Mouse (Mus musculus) embryonic fibroblast, embryonic 13.5 days (primary cell): ENCODE data around the gene Scrn2. TPM values are rescaled to one million over a fixed set of nuclear protein-coding genes. Genes with fewer than 3 reads are reported as not detected.
A peak's percentile ranks its signal among the peaks of the same experiment; 100 is the strongest.

Experiments used
- H3K27ac ChIP-seq: 2 replicates; pipeline ENCODE4 v1.5.1; 2012; ENCODE audit warnings: low read length, control low read depth, inconsistent platforms; ENCODE audit not compliant: insufficient read depth
- H3K4me1 ChIP-seq: 2 replicates; pipeline ENCODE4 v1.6.1; 2011; ENCODE audit warnings: low read length; ENCODE audit not compliant: control insufficient read depth, insufficient read depth
- H3K4me3 ChIP-seq: 2 replicates; pipeline ENCODE4 v1.5.1; 2011; ENCODE audit warnings: mild to moderate bottlenecking, control low read depth, low read length; ENCODE audit not compliant: insufficient read depth
- CTCF ChIP-seq: IDR thresholded peaks from 2 replicates; pipeline ENCODE4 v1.5.1; 2011; ENCODE audit warnings: mild to moderate bottlenecking, control low read depth, low read length, moderate library complexity, borderline replicate concordance; ENCODE audit not compliant: insufficient read depth
- POLR2A ChIP-seq: IDR thresholded peaks from 2 replicates; pipeline ENCODE4 v1.6.1; 2011; ENCODE audit warnings: low read depth, mild to moderate bottlenecking, control low read depth, low read length, moderate library complexity
- polyA plus RNA-seq: library from polyadenylated mRNA; stranded (reverse); fragments of >200 nt; gene quantifications from 2 replicates; pipeline ENCODE4 v1.2.4, GENCODE M21; 2011; ENCODE audit warnings: low read depth; ENCODE audit not compliant: missing spikeins, insufficient read length

The Scrn2 gene
- polyA plus RNA-seq, 1 experiment = 9.7 TPM

DNA sequence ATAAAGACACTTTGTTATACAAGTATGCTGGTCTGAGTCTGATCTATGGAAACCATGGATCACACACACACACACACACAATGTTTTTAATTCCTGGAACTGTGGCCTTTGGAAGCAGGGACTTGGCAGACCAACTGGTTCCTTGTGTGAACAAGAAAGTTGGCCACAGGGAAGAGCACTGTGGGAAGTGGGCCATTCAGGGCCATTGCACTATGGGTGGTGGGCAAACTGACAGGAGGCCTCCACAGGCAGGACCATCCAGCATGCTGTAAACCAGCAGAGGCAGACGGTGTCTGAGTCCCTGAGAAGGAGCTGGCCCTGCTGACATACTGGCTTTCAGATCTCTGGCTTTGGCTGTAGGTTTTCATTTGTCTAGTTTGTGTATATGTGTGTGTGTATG lies 39.6 kb downstream of the Scrn2 start:
- no peak overlapping the region for H3K27ac ChIP-seq
- H3K4me3 ChIP-seq = no peak overlapping the region
- TF ChIP-seq POLR2A (no peak), CTCF (no peak)
- no peaks in the 10 kb centered on the region for H3K4me1 ChIP-seq

DNA sequence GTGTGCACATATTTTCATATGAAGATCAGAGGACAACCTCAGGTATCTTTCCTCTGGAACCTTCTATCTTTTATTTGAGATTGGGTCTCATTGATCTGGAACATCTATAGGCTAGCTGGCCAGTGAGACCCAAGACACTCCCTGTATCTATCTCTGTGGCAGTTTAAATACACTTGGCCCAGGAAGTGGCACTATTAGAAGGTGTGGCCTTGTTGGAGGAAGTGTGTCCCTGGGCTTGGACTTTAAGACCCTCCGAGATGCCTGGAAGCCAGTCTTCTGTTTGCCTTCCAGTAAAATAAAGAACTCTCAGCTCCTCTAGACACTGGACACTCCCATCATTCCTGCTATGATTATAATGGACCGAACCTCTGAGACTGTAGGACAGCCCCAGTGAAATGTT lies 40.0 kb downstream of the Scrn2 start:
- no peaks in the 10 kb centered on the region for H3K4me1 ChIP-seq
- no peak overlapping the region for H3K27ac ChIP-seq
- H3K4me3 ChIP-seq = no peak overlapping the region
- no peak for TF ChIP-seq CTCF
- TF ChIP-seq POLR2A = no peak

DNA sequence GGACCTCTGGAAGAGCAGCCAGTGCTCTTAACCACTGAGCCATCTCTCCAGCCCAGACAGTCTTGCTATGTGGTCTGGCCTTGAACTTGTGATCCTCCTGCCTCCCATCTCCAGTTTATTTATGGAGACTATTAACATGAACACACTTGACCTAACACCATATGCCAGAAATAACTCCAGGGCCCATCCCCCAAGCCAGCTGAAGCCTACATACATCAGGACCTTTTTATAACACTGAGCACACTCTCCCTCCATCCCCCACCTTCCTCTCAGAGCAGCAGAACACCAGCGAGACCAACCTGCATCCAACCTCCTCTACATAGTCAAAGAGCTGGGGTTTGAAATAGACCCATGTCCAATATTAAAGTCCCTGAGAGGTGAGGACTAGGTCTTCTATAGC lies 41.4 kb downstream of the Scrn2 start:
- no peak for TF ChIP-seq CTCF
- TF ChIP-seq POLR2A = no peak
- H3K4me1 ChIP-seq = no peaks in the 10 kb centered on the region
- H3K27ac ChIP-seq = no peak overlapping the region
- H3K4me3 ChIP-seq = no peak overlapping the region

DNA sequence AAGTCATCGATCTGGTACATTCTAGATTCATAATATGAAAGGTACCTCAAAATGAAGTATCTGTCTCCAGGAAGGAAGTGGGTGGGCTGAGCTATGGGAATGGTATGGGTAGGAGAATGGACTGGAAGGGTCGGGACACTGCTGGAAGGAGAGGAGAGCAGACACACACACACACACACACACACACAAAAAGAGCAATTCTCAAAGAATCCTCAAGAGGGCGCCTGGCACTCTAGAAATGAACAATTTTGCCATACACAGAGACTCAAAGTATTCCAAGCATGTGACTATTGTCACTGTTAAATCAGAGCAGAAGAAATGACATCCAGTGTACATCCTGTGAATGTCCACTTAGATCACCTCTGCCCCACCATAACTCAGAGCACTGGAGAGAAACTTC lies 42.8 kb downstream of the Scrn2 start:
- TF ChIP-seq CTCF (peak; percentile 30; the same call in 1 of the 2 replicates), POLR2A (no peak)

DNA sequence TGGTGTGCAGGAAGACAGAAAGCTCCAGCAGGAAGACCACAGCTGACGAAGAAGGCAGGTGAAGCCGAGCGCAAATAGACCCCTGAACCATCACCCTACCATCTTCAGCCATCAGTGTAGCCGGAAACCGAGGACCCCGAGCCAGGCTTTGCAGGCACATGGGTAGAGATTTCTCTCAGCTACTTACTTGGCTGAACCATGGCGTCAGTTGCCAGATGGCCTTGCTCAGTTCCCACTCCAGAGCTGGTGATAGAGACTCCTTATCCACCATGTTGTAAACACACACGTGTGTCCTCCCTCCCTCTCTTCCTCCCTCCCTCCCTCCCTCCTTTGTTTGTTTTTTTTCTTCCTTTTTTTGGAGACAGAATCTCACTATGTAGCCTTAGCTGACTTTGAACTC lies 44.5 kb downstream of the Scrn2 start:
- Histone ChIP-seq H3K4me3 (no peak overlapping the region), H3K4me1 (no peaks in the 10 kb centered on the region), H3K27ac (no peak overlapping the region)
- TF ChIP-seq CTCF (no peak), POLR2A (no peak)

More for the DNA sequence above, 42.8 kb downstream of the Scrn2 start:
- Histone ChIP-seq H3K4me3 (no peak overlapping the region), H3K4me1 (no peaks in the 10 kb centered on the region), H3K27ac (no peak overlapping the region)

DNA sequence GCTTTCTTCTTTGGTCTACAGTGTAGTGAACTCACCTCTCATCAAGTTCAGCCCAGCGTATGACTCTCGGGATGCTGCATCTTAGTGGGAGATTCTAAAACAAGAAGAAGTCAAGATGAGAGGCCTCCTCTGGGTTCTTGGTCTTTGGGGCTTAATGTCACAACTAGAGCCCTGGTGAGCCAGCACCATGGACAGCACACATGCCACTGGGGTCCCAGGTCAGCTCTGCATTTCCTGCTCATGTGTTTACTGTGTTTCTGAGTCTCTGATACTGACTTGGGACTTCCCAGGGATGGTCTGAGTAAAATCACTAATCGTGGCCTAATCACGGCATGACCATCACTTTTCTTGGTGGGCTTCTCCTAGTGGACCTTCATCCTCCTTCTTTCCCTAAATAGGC lies 49.0 kb downstream of the Scrn2 start:
- Histone ChIP-seq H3K4me1 (0 out of 2 replicates have a peak, but pooled peaks cover 6% of the 10 kb centered on the region), H3K4me3 (no peak overlapping the region), H3K27ac (no peak overlapping the region)
- TF ChIP-seq CTCF (no peak), POLR2A (no peak)

DNA sequence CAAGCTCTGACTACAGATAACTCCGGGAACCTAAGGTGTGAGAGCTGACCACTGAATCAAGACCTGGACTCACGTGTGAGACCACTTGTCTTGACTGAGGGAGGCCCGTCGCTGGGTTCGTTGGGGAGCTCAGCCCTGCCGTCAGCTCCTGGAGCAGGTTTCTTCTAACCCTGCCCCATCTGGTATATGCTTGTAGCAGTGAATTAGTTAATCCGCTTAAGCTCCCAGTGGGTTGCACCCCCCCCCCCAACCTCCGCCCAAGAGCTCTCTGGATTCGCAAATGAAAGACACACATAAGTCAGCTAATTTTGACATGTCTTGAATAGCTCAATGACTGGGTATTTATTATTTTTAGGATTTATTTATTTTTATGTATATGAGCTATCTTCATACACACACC lies 50.6 kb downstream of the Scrn2 start:
- Histone ChIP-seq H3K27ac (no peak overlapping the region), H3K4me1 (peaks cover 9% of the 10 kb centered on the region; the same call in 1 of the 2 replicates), H3K4me3 (no peak overlapping the region)
- TF ChIP-seq POLR2A (no peak), CTCF (no peak)

DNA sequence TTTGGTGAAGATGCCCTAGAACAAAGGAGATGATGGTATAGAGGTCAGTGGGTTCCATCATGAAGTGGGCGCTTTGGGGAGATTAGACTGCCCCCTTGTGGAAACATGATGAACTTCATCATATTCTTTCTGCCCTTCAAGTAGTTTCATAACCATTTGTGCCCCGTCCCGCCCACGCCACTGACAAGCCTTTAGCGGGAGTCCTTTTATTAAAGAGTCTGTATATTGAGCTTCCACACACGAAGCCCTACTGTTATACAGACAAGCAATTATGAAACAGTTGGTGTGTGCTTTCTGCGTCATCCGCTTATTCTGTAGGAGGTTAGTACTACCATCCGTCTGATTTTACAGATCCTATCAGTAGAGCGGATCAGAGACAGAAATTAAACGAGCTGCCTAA lies 53.2 kb downstream of the Scrn2 start:
- Histone ChIP-seq H3K4me3 (no peak overlapping the region), H3K4me1 (peaks cover 9% of the 10 kb centered on the region; the same call in 1 of the 2 replicates)
- TF ChIP-seq CTCF (no peak), POLR2A (no peak)

More for the DNA sequence above, 53.2 kb downstream of the Scrn2 start:
- no peak overlapping the region for H3K27ac ChIP-seq

Other genes starting within 250 kb of the Scrn2 start
- 61.1 and 90.9 TPM in 2 replicates for gene Cbx1, start 240.8 kb upstream of the Scrn2 start, polyA plus RNA-seq
- gene Nfe2l1, start 200.0 kb upstream of the Scrn2 start, polyA plus RNA-seq = 370 and 371 TPM in 2 replicates
- gene Copz2, start 180.1 kb upstream of the Scrn2 start, polyA plus RNA-seq = 172 and 187 TPM in 2 replicates
- 47.6 and 55.7 TPM in 2 replicates for gene Cdk5rap3, start 113.4 kb upstream of the Scrn2 start, polyA plus RNA-seq
- gene Prr15l, start 101.8 kb upstream of the Scrn2 start, polyA plus RNA-seq = not detected in 2 replicates
- gene Pnpo, start 86.0 kb upstream of the Scrn2 start, polyA plus RNA-seq = 6.8 and 8.3 TPM in 2 replicates
- gene Sp2, start 47.0 kb upstream of the Scrn2 start, polyA plus RNA-seq = 11.9 and 12.3 TPM in 2 replicates
- 0.33 and 0.35 TPM in 2 replicates for gene Sp6, start 16.5 kb upstream of the Scrn2 start, polyA plus RNA-seq
- gene Lrrc46, start 11.5 kb downstream of the Scrn2 start, polyA plus RNA-seq = 0.65 and 0.87 TPM in 2 replicates
- gene Mrpl10, start 11.6 kb downstream of the Scrn2 start, polyA plus RNA-seq = 62.8 and 64.8 TPM in 2 replicates
- gene Osbpl7, start 20.7 kb downstream of the Scrn2 start, polyA plus RNA-seq = 7.3 and 9.7 TPM in 2 replicates
- gene Tbx21, start 85.4 kb downstream of the Scrn2 start, polyA plus RNA-seq = not detected in 2 replicates
- 12.1 and 13.6 TPM in 2 replicates for gene Tbkbp1, start 121.6 kb downstream of the Scrn2 start, polyA plus RNA-seq
- 272 and 280 TPM in 2 replicates for gene Kpnb1, start 157.9 kb downstream of the Scrn2 start, polyA plus RNA-seq